Mouse (Mus musculus) hindbrain, embryonic 11.5 days (tissue): ENCODE results near the gene Cdc34. TPM values are rescaled to one million over a fixed set of nuclear protein-coding genes. Genes with fewer than 3 reads are reported as not detected.

ENCODE experiments used
- ATAC-seq: fragments of 200-750 bp; cut with Nextera tagmentation; 2 replicates; pipeline ENCODE4 v1.8.0; 2017; ENCODE audit warnings: mild to moderate bottlenecking, moderate TSS enrichment, moderate library complexity; ENCODE audit not compliant: low FRiP score
- DNase-seq: peaks from one replicate; pipeline ENCODE4 v3.0.0-alpha.2; 2015; ENCODE audit warnings: low spot score
- H3K27ac ChIP-seq: fragments of 300-500 bp; sonication (generic); 2 replicates; pipeline ENCODE4 v1.5.1; 2014; ENCODE audit warnings: mild to moderate bottlenecking, low read depth, low read length
- H3K27me3 ChIP-seq: fragments of 300-500 bp; sonication (generic); 2 replicates; pipeline ENCODE4 v1.6.1; 2014; ENCODE audit warnings: mild to moderate bottlenecking, low read length, moderate library complexity, mixed read lengths; ENCODE audit not compliant: control insufficient read depth, insufficient read depth
- H3K36me3 ChIP-seq: fragments of 300-500 bp; sonication (generic); 2 replicates; pipeline ENCODE4 v1.6.1; 2014; ENCODE audit warnings: mild to moderate bottlenecking, low read length, moderate library complexity, mixed read lengths; ENCODE audit not compliant: control insufficient read depth, insufficient read depth
- H3K4me1 ChIP-seq: fragments of 300-500 bp; sonication (generic); replicated peaks from 2 replicates; pipeline ENCODE4 v1.6.1; 2014; ENCODE audit warnings: low read length, mixed read lengths; ENCODE audit not compliant: control insufficient read depth, insufficient read depth
- H3K4me2 ChIP-seq: fragments of 300-500 bp; sonication (generic); replicated peaks from 2 replicates; pipeline ENCODE4 v1.6.1; 2014; ENCODE audit warnings: mild to moderate bottlenecking, low read depth, low read length
- H3K4me3 ChIP-seq: fragments of 300-500 bp; sonication (generic); 2 replicates; pipeline ENCODE4 v1.5.1; 2014; ENCODE audit warnings: low read depth, low read length
- H3K9ac ChIP-seq: fragments of 300-500 bp; sonication (generic); 2 replicates; pipeline ENCODE4 v1.6.1; 2014; ENCODE audit warnings: low read depth, low read length
- H3K9me3 ChIP-seq: fragments of 300-500 bp; sonication (generic); 2 replicates; pipeline ENCODE4 v1.6.1; 2016; ENCODE audit warnings: low read length; ENCODE audit not compliant: control insufficient read depth
- WGBS: fragments of 180-500 bp; shearing (Covaris S2); extraction: QIAGEN DNeasy Blood & Tissue Kit; methylation state at CpG from one replicate; pipeline ENCODE4 v1.1.7; 2014; 5-methylcytosine and 5-hydroxymethylcytosine counted together
- polyA plus RNA-seq: library from polyadenylated mRNA; unstranded; fragments of >200 nt; fragmentation: Nextera tagmentation; extraction: Ambion mirVana; gene quantifications from 2 replicates; pipeline ENCODE4 v1.2.1, GENCODE M21; 2014

Gene Cdc34
- polyA plus RNA-seq, 1 experiment from 2014 or later: 153 TPM

DNA sequence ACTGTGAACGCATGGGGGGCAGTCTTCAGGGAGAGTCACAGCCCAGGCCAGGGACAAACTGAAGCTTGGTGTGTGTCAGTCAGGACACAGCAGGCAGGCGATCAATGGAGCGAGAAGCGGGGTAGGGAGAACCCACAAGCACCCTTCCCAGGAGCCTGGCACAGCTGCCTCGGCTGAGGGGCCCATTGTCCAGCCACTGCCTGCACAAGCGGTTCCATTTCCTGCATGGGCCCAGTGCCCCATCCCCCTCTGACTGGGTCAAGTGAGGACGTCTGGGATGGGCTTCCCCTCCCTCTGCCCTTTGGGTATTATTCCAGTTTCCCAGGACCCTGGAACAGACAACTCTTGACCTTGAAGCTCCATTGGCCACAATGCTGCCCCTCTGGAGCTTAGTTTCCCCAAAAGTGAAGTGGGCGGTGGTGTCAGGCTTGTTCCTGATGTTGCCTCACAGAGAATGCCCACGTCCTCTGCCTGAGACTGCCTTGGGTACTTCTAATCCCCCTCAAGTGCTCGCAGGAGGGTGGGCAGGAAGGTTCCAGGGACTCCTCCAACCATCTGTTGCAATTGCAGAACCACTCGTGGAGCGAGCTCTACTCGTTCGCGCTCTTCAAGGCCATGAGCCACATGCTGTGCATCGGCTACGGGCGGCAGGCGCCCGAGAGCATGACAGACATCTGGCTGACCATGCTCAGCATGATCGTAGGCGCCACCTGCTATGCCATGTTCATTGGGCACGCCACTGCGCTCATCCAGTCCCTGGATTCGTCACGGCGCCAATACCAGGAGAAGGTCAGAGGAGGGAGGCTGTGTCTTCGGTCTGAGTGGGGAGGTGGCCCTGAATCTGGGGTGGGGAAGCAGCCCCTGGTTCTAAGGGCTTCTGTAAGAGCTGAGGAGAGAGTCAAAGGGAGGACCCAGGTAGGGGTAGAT lies 46.6 kb downstream of the Cdc34 start:
- H3K27me3 ChIP-seq: no peaks in the 10 kb centered on the region
- H3K4me2 ChIP-seq: no peak overlapping the region
- ATAC-seq: no peak
- H3K27ac ChIP-seq: no peak overlapping the region
- no peaks in the 10 kb centered on the region for H3K4me1 ChIP-seq
- no peak overlapping the region for H3K4me3 ChIP-seq
- H3K36me3 ChIP-seq: no peaks in the 10 kb centered on the region
- no peaks in the 10 kb centered on the region for H3K9me3 ChIP-seq
- 75% methylated on average over 28 of the region's 28 CpGs for WGBS
- DNase-seq: no peak
- H3K9ac ChIP-seq: no peak overlapping the region

DNA sequence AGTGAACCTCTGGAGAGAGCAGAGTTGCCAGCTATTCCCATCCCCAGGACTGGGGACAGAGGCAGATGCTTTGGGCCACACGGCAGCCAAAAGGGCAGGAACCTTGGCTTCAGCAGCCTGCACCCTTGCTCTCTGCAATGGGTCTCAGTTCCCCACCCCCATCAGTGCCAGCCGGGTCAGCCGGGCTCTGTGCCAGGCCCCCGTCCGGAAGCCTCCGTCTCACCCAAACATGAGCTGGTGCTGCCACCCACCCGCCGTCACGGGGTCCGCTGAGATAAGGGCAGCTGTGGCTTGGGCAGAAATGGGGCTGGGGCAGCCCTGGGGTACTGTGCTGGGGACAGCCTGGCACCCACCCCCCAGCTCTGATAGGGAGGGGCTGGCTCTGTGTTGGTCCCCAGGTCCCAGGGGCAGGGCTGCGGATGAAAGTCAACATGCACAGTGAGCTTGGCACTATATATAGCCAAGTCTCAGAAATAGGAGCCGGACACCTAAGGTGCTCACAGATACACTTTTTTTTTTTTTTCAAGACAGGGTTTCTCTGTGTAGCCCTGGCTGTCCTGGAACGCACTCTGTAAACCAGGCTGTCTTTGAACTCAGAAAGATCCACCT lies 47.5 kb downstream of the Cdc34 start:
- 91% methylated on average over 13 of the region's 13 CpGs for WGBS
- H3K9ac ChIP-seq: no peak overlapping the region
- H3K4me2 ChIP-seq: no peak overlapping the region
- H3K4me1 ChIP-seq: no peaks in the 10 kb centered on the region
- DNase-seq (no peak), ATAC-seq (no peak)
- no peaks in the 10 kb centered on the region for H3K27me3 ChIP-seq
- H3K27ac ChIP-seq: no peak overlapping the region
- peaks cover 2% of the 10 kb centered on the region; the same call in 1 of the 2 replicates for H3K36me3 ChIP-seq
- no peaks in the 10 kb centered on the region for H3K9me3 ChIP-seq
- no peak overlapping the region for H3K4me3 ChIP-seq

GRCm38 (mm10) chr10:79732500-79732899 lies 50.5 kb downstream of the Cdc34 start:
- H3K4me2 ChIP-seq: no peak overlapping the region
- no peak overlapping the region for H3K27ac ChIP-seq
- peaks cover 7% of the 10 kb centered on the region for H3K27me3 ChIP-seq
- H3K36me3 ChIP-seq: peaks cover 10% of the 10 kb centered on the region
- H3K4me1 ChIP-seq: no peaks in the 10 kb centered on the region
- H3K9ac ChIP-seq: no peak overlapping the region
- WGBS: 100% methylated on average over 1 of the region's 1 CpGs
- ATAC-seq (no peak), DNase-seq (peak; percentile 51)
- H3K9me3 ChIP-seq: no peaks in the 10 kb centered on the region
- no peak overlapping the region for H3K4me3 ChIP-seq

DNA sequence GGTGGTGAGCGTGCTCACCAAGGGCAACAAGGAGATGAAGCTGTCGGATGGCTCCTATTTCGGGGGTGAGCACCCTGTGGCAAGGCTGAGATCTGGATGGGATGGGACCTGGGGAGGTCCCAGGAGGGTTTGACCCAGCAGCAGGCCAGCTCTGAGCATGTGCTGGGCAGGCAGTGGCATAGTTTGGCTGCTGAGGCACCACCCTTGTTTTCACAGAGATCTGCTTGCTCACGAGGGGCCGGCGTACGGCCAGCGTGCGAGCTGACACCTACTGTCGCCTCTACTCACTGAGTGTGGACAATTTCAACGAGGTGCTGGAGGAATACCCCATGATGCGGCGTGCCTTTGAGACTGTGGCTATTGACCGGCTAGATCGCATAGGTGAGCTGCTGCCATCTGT lies 51.9 kb downstream of the Cdc34 start:
- peaks cover 17% of the 10 kb centered on the region for H3K36me3 ChIP-seq

DNA sequence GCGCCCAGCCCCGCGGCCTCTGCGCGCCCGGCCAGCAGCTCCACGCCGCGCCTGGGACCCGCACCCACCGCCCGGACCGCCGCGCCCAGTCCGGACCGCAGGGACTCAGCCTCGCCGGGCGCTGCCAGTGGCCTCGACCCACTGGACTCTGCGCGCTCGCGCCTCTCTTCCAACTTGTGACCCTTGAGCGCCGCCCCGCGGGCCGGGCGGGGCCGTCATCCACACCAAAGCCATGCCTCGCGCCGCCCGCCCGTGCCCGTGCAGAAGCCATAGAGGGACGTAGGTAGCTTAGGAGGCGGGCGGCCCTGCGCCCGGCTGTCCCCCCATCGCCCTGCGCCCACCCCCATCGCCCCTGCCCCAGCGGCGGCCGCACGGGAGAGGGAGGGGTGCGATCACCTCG lies 53.4 kb downstream of the Cdc34 start:
- no peak overlapping the region for H3K9ac ChIP-seq
- 20% methylated on average over 30 of the region's 52 CpGs for WGBS

More for the DNA sequence above, 51.9 kb downstream of the Cdc34 start:
- Histone ChIP-seq H3K4me2 (no peak overlapping the region), H3K4me3 (no peak overlapping the region), H3K9me3 (no peaks in the 10 kb centered on the region), H3K27ac (no peak overlapping the region), H3K9ac (no peak overlapping the region), H3K4me1 (no peaks in the 10 kb centered on the region), H3K27me3 (peaks cover 7% of the 10 kb centered on the region)
- no peak for DNase-seq
- WGBS: 94% methylated on average over 15 of the region's 15 CpGs
- ATAC-seq: no peak

DNA sequence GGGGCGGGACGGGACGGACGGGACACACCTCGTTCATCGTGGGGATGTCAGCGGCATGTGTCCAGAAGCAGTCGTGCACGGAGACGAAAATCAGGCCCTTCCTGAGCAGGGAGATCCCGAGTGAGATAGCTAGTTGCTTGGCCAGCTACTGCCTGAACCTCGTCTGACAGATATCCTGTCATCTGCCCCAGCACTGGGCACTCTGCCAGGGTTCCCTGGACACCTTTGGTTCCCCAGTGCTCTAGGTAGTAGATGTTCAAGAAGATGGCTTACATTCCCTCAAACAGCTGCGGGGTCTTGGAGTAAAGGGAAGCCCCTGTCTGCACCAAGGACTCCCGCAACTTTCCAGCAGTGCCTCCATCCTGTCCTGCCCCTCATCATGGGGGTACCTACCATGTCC lies 54.7 kb downstream of the Cdc34 start:
- Histone ChIP-seq H3K9ac (no peak overlapping the region), H3K4me1 (no peaks in the 10 kb centered on the region), H3K4me3 (no peak overlapping the region), H3K27me3 (peaks cover 7% of the 10 kb centered on the region), H3K27ac (no peak overlapping the region), H3K9me3 (no peaks in the 10 kb centered on the region), H3K36me3 (peaks cover 36% of the 10 kb centered on the region), H3K4me2 (no peak overlapping the region)
- 95% methylated on average over 14 of the region's 14 CpGs for WGBS
- DNase-seq (no peak), ATAC-seq (no peak)

More for the DNA sequence above, 53.4 kb downstream of the Cdc34 start:
- ATAC-seq (no peak), DNase-seq (peak; percentile 37)
- Histone ChIP-seq H3K4me2 (no peak overlapping the region), H3K27ac (no peak overlapping the region), H3K36me3 (peaks cover 32% of the 10 kb centered on the region), H3K9me3 (no peaks in the 10 kb centered on the region), H3K4me3 (no peak overlapping the region), H3K4me1 (no peaks in the 10 kb centered on the region), H3K27me3 (peaks cover 7% of the 10 kb centered on the region)

Other genes starting within 250 kb of the Cdc34 start
- gene Vmn2r83, start 213.5 kb upstream of the Cdc34 start, polyA plus RNA-seq: not detected in 2 replicates
- 12.4 and 16.1 TPM in 2 replicates for gene Plpp2, start 148.4 kb upstream of the Cdc34 start, polyA plus RNA-seq
- gene Mier2, start 127.0 kb upstream of the Cdc34 start, polyA plus RNA-seq: 35.4 and 37.8 TPM in 2 replicates
- not detected in 2 replicates for gene Theg, start 94.9 kb upstream of the Cdc34 start, polyA plus RNA-seq
- 0.06 and 0.19 TPM in 2 replicates for gene C2cd4c, start 68.2 kb upstream of the Cdc34 start, polyA plus RNA-seq
- 11.7 and 12.4 TPM in 2 replicates for gene Shc2, start 44.3 kb upstream of the Cdc34 start, polyA plus RNA-seq
- not detected in 2 replicates for gene Odf3l2, start 36.5 kb upstream of the Cdc34 start, polyA plus RNA-seq
- gene Madcam1, start 17.6 kb upstream of the Cdc34 start, polyA plus RNA-seq: 1.1 and 1.6 TPM in 2 replicates
- 69.6 and 70.8 TPM in 2 replicates for gene Tpgs1, start 12.8 kb upstream of the Cdc34 start, polyA plus RNA-seq
- gene Gzmm, start 6.8 kb downstream of the Cdc34 start, polyA plus RNA-seq: 0.42 and 0.73 TPM in 2 replicates
- gene Bsg, start 22.3 kb downstream of the Cdc34 start, polyA plus RNA-seq: 595 and 605 TPM in 2 replicates
- 0.15 and 0.20 TPM in 2 replicates for gene Hcn2, start 34.4 kb downstream of the Cdc34 start, polyA plus RNA-seq
- gene Polrmt, start 64.4 kb downstream of the Cdc34 start, polyA plus RNA-seq: 23.5 and 26.8 TPM in 2 replicates
- gene Fgf22, start 72.9 kb downstream of the Cdc34 start, polyA plus RNA-seq: 0.18 and 0.48 TPM in 2 replicates
- gene Rnf126, start 84.8 kb downstream of the Cdc34 start, polyA plus RNA-seq: 79.4 and 80.5 TPM in 2 replicates
- gene Fstl3, start 95.1 kb downstream of the Cdc34 start, polyA plus RNA-seq: 1.5 TPM in 2 replicates
- gene Prss57, start 108.8 kb downstream of the Cdc34 start, polyA plus RNA-seq: 0.13 TPM in 1 of 2 replicates, not detected in the other
- 129 and 132 TPM in 2 replicates for gene Palm, start 111.4 kb downstream of the Cdc34 start, polyA plus RNA-seq
- 0.59 and 0.69 TPM in 2 replicates for gene Misp, start 138.8 kb downstream of the Cdc34 start, polyA plus RNA-seq
- 141 and 152 TPM in 2 replicates for gene Ptbp1, start 172.2 kb downstream of the Cdc34 start, polyA plus RNA-seq
- 9.4 and 10.5 TPM in 2 replicates for gene Prtn3, start 192.3 kb downstream of the Cdc34 start, polyA plus RNA-seq
- 129 and 150 TPM in 2 replicates for gene Plppr3, start 192.4 kb downstream of the Cdc34 start, polyA plus RNA-seq
- 0.67 TPM in 1 of 2 replicates, not detected in the other for gene Elane, start 204.1 kb downstream of the Cdc34 start, polyA plus RNA-seq
- gene Cfd, start 208.7 kb downstream of the Cdc34 start, polyA plus RNA-seq: not detected in 2 replicates
- gene Med16, start 226.7 kb downstream of the Cdc34 start, polyA plus RNA-seq: 33.7 and 41.8 TPM in 2 replicates
- gene Gm26602, start 228.7 kb downstream of the Cdc34 start, polyA plus RNA-seq: 23.6 and 25.3 TPM in 2 replicates
- gene Kiss1r, start 234.8 kb downstream of the Cdc34 start, polyA plus RNA-seq: 0.26 and 0.36 TPM in 2 replicates
- 131 and 139 TPM in 2 replicates for gene R3hdm4, start 239.0 kb downstream of the Cdc34 start, polyA plus RNA-seq
- 4.9 and 9.0 TPM in 2 replicates for gene Arid3a, start 244.8 kb downstream of the Cdc34 start, polyA plus RNA-seq